Mouse (Mus musculus) heart, embryonic 12.5 days (tissue): ENCODE data around the gene Acot6. TPM values are rescaled to one million over a fixed set of nuclear protein-coding genes. Genes with fewer than 3 reads are reported as not detected.

Source experiments
- ATAC-seq: fragments of 200-750 bp; cut with Nextera tagmentation; 2 replicates; pipeline ENCODE4 v1.8.0; 2017; ENCODE audit warnings: moderate TSS enrichment, moderate library complexity; ENCODE audit not compliant: insufficient number of reproducible peaks, low FRiP score
- H3K27ac ChIP-seq: fragments of 300-500 bp; sonication (generic); 2 replicates; pipeline ENCODE4 v1.5.1; 2016; ENCODE audit warnings: mild to moderate bottlenecking, moderate library complexity; ENCODE audit not compliant: poor library complexity, severe bottlenecking
- H3K27me3 ChIP-seq: fragments of 300-500 bp; sonication (generic); replicated peaks from 2 replicates; pipeline ENCODE4 v1.6.1; 2016; ENCODE audit warnings: mild to moderate bottlenecking, moderate library complexity
- H3K36me3 ChIP-seq: fragments of 300-500 bp; sonication (generic); 2 replicates; pipeline ENCODE4 v1.6.1; 2016; ENCODE audit warnings: mild to moderate bottlenecking, moderate library complexity
- H3K4me1 ChIP-seq: fragments of 300-500 bp; sonication (generic); replicated peaks from 2 replicates; pipeline ENCODE4 v1.6.1; 2016; ENCODE audit warnings: mild to moderate bottlenecking
- H3K4me2 ChIP-seq: fragments of 300-500 bp; sonication (generic); 2 replicates; pipeline ENCODE4 v1.6.1; 2016; ENCODE audit warnings: mild to moderate bottlenecking, moderate library complexity
- H3K4me3 ChIP-seq: fragments of 300-500 bp; sonication (generic); 2 replicates; pipeline ENCODE4 v1.5.1; 2016; ENCODE audit warnings: mild to moderate bottlenecking
- H3K9ac ChIP-seq: fragments of 300-500 bp; sonication (generic); 2 replicates; pipeline ENCODE4 v1.6.1; 2016; ENCODE audit warnings: mild to moderate bottlenecking, moderate library complexity
- H3K9me3 ChIP-seq: fragments of 300-500 bp; sonication (generic); replicated peaks from 2 replicates; pipeline ENCODE4 v1.6.1; 2016; ENCODE audit warnings: mild to moderate bottlenecking, moderate library complexity
- WGBS: fragments of 180-500 bp; shearing (Covaris S2); methylation state at CpG from one replicate; pipeline ENCODE4 v1.1.7; 2016; 5-methylcytosine and 5-hydroxymethylcytosine counted together
- polyA plus RNA-seq: library from polyadenylated mRNA; unstranded; fragments of >200 nt; fragmentation: Nextera tagmentation; extraction: Ambion mirVana; gene quantifications from 2 replicates; pipeline ENCODE4 v1.2.1, GENCODE M21; 2016

Gene Acot6
- polyA plus RNA-seq, 1 experiment from 2014 or later: 0.64 TPM

DNA sequence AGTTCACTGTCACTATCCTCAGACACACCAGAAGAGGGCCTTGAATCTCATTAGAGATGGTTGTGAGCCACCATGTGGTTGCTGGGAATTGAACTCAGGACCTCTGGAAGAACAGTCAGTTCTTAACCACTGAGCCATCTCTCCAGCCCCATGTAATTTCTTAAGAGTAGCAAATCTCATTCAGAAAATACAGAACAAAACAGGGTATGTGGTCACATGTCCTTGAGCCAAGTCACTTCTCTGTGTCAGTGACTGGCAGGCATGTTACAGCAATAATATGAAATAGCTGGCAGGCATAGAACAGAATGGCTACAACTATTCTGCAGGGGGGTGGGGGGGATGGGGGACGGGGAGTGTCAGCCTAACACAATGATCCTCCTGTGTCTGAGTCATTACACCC lies 383 bp upstream of the Acot6 start:
- 0 out of 2 replicates have a peak overlapping the region, but pooled peaks have one; percentile 26 for H3K4me2 ChIP-seq
- no peak for ATAC-seq
- H3K27ac ChIP-seq: no peak overlapping the region
- no peak overlapping the region for H3K4me3 ChIP-seq
- H3K9ac ChIP-seq: no peak overlapping the region
- no peaks in the 10 kb centered on the region for H3K27me3 ChIP-seq
- 63% methylated on average over 1 of the region's 1 CpGs for WGBS
- 0 out of 2 replicates have a peak, but pooled peaks cover 2% of the 10 kb centered on the region for H3K4me1 ChIP-seq
- H3K9me3 ChIP-seq: peaks cover 3% of the 10 kb centered on the region
- no peaks in the 10 kb centered on the region for H3K36me3 ChIP-seq

DNA sequence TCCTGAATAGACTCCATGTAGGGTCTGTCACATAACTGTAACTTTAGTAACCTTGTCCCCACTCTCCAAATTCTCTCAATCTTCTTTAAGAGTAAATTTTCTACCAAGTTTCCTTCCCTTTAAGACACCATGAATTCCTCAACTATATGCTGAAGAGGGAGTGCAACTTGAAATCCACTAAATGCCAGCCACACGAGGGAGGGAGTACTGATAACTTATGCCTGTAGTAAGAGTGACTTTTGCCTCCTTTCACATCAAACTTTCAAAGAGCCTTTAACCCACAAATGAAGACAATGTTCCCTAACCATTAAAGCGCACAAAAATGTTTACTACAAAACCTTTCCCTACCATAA lies 1.0 kb downstream of the Acot6 start:
- Histone ChIP-seq H3K9ac (peak overlapping the region; percentile 78; the same call in 1 of the 2 replicates), H3K27me3 (no peaks in the 10 kb centered on the region), H3K4me3 (peak overlapping the region; percentile 68), H3K9me3 (no peaks in the 10 kb centered on the region), H3K4me2 (peak overlapping the region; percentile 95), H3K4me1 (0 out of 2 replicates have a peak, but pooled peaks cover 2% of the 10 kb centered on the region), H3K27ac (no peak overlapping the region), H3K36me3 (no peaks in the 10 kb centered on the region)
- 49% methylated on average over 2 of the region's 2 CpGs for WGBS
- no peak for ATAC-seq

DNA sequence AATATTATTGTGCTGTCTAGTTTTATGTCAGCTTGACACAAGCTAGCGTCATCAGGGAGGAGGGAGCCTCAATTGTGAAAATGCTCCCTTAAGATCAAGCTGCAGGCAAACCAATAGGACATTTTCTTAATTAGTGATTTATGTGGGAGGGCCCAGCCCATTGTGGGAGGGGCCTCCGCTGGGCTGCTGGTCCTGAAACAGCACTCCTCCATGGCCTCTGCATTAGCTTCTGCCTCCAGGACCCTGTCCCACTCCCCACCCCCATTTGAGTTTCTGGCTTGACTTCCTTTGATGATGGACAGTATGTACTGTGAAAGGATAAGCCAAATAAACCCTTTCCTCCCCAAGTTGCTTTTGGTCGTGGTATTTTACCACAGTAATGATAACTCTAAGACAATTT lies 6.6 kb downstream of the Acot6 start:
- Histone ChIP-seq H3K4me1 (no peaks in the 10 kb centered on the region), H3K4me3 (no peak overlapping the region), H3K27ac (no peak overlapping the region), H3K27me3 (no peaks in the 10 kb centered on the region), H3K36me3 (no peaks in the 10 kb centered on the region), H3K9me3 (no peaks in the 10 kb centered on the region), H3K4me2 (no peak overlapping the region), H3K9ac (no peak overlapping the region)
- no peak for ATAC-seq
- 74% methylated on average over 3 of the region's 3 CpGs for WGBS

DNA sequence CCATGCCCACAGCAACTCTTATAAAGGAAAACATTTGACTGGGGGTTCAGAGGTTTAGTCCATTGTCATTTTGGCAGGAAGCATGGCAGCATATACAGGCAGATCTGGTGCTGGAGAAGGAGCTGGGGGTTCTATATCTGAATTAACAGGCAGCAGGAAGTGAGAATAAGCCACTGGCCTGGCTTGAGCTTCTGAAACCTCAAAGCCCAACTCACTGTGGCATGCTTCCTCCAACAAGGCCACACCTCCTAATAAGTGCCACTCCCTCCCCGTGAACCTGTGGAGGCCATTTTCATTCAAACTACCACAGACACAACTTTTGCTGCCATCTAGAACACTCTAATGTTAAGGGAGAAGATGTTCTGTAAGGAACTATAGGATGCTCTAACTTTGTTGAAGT lies 7.2 kb downstream of the Acot6 start:
- Histone ChIP-seq H3K27me3 (no peaks in the 10 kb centered on the region), H3K4me1 (no peaks in the 10 kb centered on the region), H3K4me3 (no peak overlapping the region), H3K27ac (no peak overlapping the region), H3K36me3 (no peaks in the 10 kb centered on the region), H3K9ac (no peak overlapping the region), H3K4me2 (no peak overlapping the region), H3K9me3 (no peaks in the 10 kb centered on the region)
- 58% methylated on average over 1 of the region's 1 CpGs for WGBS
- ATAC-seq: no peak

DNA sequence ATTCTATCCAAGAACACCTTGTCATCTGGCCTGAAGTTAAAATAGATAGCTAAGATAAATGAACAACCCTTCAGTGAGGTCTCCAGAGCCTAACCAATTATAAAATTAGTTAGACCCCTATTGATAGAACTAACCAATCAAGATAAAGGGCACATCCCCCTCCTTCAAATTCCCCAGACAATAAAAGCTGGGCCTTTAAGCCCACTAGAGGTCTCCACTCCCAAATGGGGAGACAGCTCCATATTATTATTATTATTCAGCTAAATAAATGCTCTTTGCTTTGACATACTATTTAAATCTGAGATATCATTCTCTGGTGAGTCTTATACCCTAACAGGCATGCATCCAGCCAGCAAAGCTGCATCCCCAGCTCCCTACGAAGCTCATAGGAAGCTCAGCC lies 9.5 kb downstream of the Acot6 start:
- Histone ChIP-seq H3K4me2 (no peak overlapping the region), H3K36me3 (no peaks in the 10 kb centered on the region), H3K4me3 (no peak overlapping the region), H3K27me3 (no peaks in the 10 kb centered on the region), H3K9me3 (no peaks in the 10 kb centered on the region), H3K4me1 (peaks cover 3% of the 10 kb centered on the region), H3K9ac (no peak overlapping the region), H3K27ac (no peak overlapping the region)
- no peak for ATAC-seq
- 71% methylated on average over 1 of the region's 1 CpGs for WGBS

DNA sequence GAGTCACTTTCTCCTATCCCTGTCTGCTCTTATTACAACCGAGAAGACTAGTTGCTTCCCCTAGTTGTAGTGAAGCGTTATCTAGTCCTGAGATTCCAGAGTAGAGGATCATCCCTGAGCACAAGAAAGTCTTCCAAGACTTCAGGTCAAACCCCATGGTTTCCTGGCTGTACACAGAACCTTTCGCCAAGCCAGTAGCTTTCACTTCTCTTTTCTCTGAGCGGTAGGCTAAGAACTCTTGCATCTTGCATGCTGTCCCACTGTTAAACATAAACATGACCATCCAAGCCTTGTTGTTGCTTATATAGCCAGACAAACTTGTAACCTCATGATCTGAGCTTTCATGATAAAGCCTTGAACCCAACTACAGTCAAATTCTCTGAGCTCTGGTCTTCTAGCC lies 10.4 kb downstream of the Acot6 start:
- H3K4me2 ChIP-seq: no peak overlapping the region
- H3K27me3 ChIP-seq: no peaks in the 10 kb centered on the region
- peaks cover 8% of the 10 kb centered on the region for H3K4me1 ChIP-seq
- H3K27ac ChIP-seq: no peak overlapping the region
- no peak for ATAC-seq
- 89% methylated on average over 4 of the region's 4 CpGs for WGBS
- H3K4me3 ChIP-seq: no peak overlapping the region
- H3K9me3 ChIP-seq: no peaks in the 10 kb centered on the region
- no peaks in the 10 kb centered on the region for H3K36me3 ChIP-seq
- H3K9ac ChIP-seq: no peak overlapping the region

DNA sequence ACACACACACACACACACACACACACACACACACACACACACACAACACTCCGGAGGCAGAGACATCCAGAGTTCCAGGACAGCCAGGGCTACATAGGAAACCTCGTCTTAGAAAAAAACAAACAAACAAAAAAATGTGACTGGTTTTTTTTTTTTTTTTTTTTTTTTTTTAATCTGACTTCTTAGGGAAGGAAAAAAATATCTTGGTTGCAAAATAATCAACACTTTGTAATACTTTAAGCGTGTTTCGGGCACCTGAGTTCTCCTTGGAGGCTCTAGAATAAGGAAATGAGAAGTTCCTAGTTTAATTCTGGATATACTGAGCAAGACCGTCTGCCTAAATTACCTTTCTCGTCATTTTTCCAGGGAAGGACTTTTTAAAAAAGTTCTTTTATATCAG lies 13.2 kb downstream of the Acot6 start:
- 50% methylated on average over 6 of the region's 6 CpGs for WGBS
- peak overlapping the region; percentile 78 for H3K4me2 ChIP-seq
- no peaks in the 10 kb centered on the region for H3K9me3 ChIP-seq
- no peak overlapping the region for H3K27ac ChIP-seq
- H3K4me1 ChIP-seq: peaks cover 8% of the 10 kb centered on the region
- peak overlapping the region; percentile 76 for H3K4me3 ChIP-seq
- H3K36me3 ChIP-seq: no peaks in the 10 kb centered on the region
- no peak for ATAC-seq
- no peak overlapping the region for H3K9ac ChIP-seq
- no peaks in the 10 kb centered on the region for H3K27me3 ChIP-seq

DNA sequence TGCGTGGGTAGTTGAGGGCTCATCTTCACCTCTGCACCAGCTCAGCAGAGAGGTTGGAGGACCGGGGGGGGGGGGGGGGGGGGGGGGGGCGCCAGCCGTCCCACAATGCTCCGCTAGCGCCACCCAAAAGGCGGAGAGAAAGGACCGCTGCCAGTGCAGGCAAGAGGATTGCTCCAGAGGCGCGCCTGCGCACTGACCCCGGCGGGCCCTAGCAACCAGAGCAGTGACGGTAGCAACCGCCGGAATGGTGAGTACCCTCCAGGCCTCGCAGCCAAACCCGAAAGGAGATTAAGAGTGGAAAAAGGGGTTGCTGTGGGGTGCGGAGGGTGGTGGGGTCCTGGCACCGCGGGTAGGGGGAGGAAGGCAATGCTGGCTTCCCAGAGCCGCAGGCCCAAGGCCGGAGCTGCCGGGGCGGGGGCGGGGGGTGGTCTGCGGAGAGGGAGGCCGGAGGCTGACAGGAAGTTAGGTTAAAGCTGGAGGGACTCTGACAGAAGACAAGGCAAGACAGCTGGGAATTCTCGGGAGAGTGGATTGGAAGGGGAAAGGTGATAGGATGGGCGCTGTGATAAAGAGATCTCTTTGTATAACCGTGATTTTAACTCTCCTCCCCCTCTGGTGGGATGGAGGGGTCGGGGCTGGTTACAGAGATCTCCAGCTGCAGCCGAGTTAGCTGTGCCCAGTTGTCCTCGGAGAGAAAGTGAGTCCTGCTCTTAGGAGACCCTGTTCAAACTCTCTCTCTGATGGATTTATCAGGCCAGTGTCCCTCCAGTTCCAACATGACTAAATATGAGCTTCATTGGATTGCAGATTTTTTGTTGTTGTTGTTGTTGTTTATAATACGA lies 13.9 kb downstream of the Acot6 start, which contains the start of gene Dnal1:
Gene Dnal1, plus strand, starts transcription at position 214 of the 842 bp plus-strand sequence.
- H3K9me3 ChIP-seq: no peaks in the 10 kb centered on the region
- H3K9ac ChIP-seq: peak within 1 kb of the TSS; percentile 75
- peak within 1 kb of the TSS; percentile 76 for H3K4me3 ChIP-seq
- peaks cover 8% of the 10 kb centered on the region for H3K4me1 ChIP-seq
- 3% methylated on average over 33 of the region's 35 CpGs for WGBS
- H3K27me3 ChIP-seq: no peaks in the 10 kb centered on the region
- peak; percentile 89 for ATAC-seq
- no peaks in the 10 kb centered on the region for H3K36me3 ChIP-seq
- peak within 1 kb of the TSS; percentile 58 for H3K27ac ChIP-seq
- peak within 1 kb of the TSS; percentile 78 for H3K4me2 ChIP-seq

DNA sequence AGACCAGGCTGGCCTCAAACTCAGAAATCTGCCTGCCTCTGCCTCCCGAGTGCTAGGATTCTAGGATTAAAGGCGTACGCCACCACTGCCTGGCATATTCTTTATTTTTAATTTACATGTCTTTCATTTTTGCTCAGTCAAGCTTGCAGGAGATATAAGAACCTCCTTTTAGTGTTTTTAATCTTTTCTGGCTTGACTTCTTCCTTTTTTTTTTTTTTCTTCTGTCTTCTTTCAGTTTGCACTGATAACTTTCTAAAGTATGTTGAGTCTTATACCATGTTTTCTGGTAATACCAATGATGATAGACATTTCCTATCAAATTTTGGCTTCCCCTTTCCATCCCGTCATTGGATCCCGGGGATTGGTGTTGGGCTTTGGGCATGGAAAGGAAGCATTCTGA lies 19.1 kb downstream of the Acot6 start:
- no peaks in the 10 kb centered on the region for H3K27me3 ChIP-seq
- no peaks in the 10 kb centered on the region for H3K9me3 ChIP-seq
- H3K4me1 ChIP-seq: peaks cover 8% of the 10 kb centered on the region
- ATAC-seq: no peak
- H3K9ac ChIP-seq: no peak overlapping the region
- H3K27ac ChIP-seq: no peak overlapping the region
- peaks cover 3% of the 10 kb centered on the region; the same call in 1 of the 2 replicates for H3K36me3 ChIP-seq
- no peak overlapping the region for H3K4me3 ChIP-seq
- H3K4me2 ChIP-seq: no peak overlapping the region
- 88% methylated on average over 5 of the region's 5 CpGs for WGBS

DNA sequence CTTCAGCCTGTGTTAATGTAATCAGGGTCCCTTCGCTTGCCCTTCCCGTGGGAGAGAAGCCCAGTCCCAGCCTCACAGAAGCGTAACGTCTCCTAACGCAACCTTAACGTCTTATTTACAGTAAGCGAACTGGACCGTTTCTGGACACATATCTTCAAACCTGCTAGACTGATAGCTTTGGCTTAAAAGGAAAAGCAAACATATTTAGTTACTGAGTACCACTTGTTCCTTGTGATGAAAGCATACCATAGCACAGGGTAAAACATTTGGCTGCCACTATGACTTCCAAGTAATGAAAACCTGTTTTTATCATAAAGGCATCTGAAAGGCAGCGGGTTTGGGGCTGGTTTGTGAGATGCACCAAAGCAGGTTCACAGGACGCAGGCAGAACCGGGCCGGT lies 25.4 kb downstream of the Acot6 start:
- no peak overlapping the region for H3K27ac ChIP-seq
- WGBS: 73% methylated on average over 12 of the region's 12 CpGs
- H3K9me3 ChIP-seq: no peaks in the 10 kb centered on the region; the same call in 1 of the 2 replicates
- no peak for ATAC-seq
- no peak overlapping the region for H3K4me3 ChIP-seq
- no peaks in the 10 kb centered on the region for H3K4me1 ChIP-seq
- H3K4me2 ChIP-seq: no peak overlapping the region
- H3K36me3 ChIP-seq: peaks cover 17% of the 10 kb centered on the region
- H3K9ac ChIP-seq: no peak overlapping the region
- H3K27me3 ChIP-seq: no peaks in the 10 kb centered on the region

DNA sequence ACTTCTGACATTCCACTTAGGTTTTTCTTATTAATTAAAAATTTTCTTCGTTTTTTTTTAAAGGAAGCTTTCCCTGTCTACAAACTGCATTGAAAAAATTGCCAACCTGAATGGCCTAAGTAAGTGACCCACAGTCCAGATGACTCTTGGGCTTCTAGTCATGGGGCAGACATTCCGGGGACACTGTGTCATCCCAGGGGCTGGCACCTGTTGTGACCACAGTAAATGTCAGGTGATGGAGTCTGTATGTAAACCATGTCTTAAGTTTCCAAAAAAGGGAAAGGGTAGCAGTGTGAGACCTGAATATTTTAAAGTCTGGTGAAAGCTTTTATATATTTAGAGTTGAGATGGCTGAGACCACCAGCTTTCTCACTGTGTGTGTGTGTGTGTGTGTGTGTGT lies 26.4 kb downstream of the Acot6 start:
- WGBS: 69% methylated on average over 2 of the region's 2 CpGs

More for the DNA sequence above, 26.4 kb downstream of the Acot6 start:
- Histone ChIP-seq H3K27ac (no peak overlapping the region), H3K27me3 (no peaks in the 10 kb centered on the region), H3K9me3 (no peaks in the 10 kb centered on the region; the same call in 1 of the 2 replicates), H3K9ac (no peak overlapping the region), H3K4me2 (no peak overlapping the region), H3K4me3 (no peak overlapping the region), H3K4me1 (no peaks in the 10 kb centered on the region), H3K36me3 (peaks cover 22% of the 10 kb centered on the region)
- no peak for ATAC-seq
